Mouse (Mus musculus): ENCODE results near the gene Zfp410. TPM values are rescaled to one million over a fixed set of nuclear protein-coding genes. Genes with fewer than 3 reads are reported as not detected.
A peak's percentile ranks its signal among the peaks of the same experiment; 100 is the strongest.
"Not testable (repeated sequence)": the region's sequence is repeated elsewhere in the genome, so short reads cannot be mapped to it uniquely, and the experiment has no call there.

Gene Zfp410
- polyA plus RNA-seq, 1 experiment, result 15.6 TPM

GRCm38 (mm10) chr12:84304101-84304500 is 12.6 kb upstream of the Zfp410 start:
- Histone ChIP-seq H3K4me3 (ENCODE audit: control insufficient read depth, low read depth, low read length) (no peak overlapping the region), H3K27ac (ENCODE audit: control insufficient read depth, insufficient read depth, low read depth, low read length) (no peak overlapping the region), H3K4me1 (ENCODE audit: control insufficient read depth, insufficient read depth, low read length) (no peaks in the 10 kb centered on the region), H3K27me3 (ENCODE audit: control insufficient read depth, insufficient read depth, low read length) (no peaks in the 10 kb centered on the region), H3K36me3 (ENCODE audit: control insufficient read depth, insufficient read depth, low read length) (peaks cover 2% of the 10 kb centered on the region; the same call in 1 of the 2 replicates)
- no peak for TF ChIP-seq POLR2A (IDR thresholded peaks at IDR 0.05; ENCODE audit: control insufficient read depth, low read depth, low read length)
- TF ChIP-seq CTCF (IDR thresholded peaks at IDR 0.05; ENCODE audit: control insufficient read depth, insufficient read depth, insufficient replicate concordance, low read depth, low read length), result no peak

- Histone ChIP-seq H3K27me3 (ENCODE audit: control insufficient read depth, insufficient read depth, low read length) (no peaks in the 10 kb centered on the region), H3K27ac (ENCODE audit: control insufficient read depth, insufficient read depth, low read depth, low read length) (no peak overlapping the region), H3K4me1 (ENCODE audit: control insufficient read depth, insufficient read depth, low read length) (no peaks in the 10 kb centered on the region), H3K4me3 (ENCODE audit: control insufficient read depth, low read depth, low read length) (no peak overlapping the region), H3K36me3 (ENCODE audit: control insufficient read depth, insufficient read depth, low read length) (peaks cover 2% of the 10 kb centered on the region; the same call in 1 of the 2 replicates)
- TF ChIP-seq CTCF (IDR thresholded peaks at IDR 0.05; ENCODE audit: control insufficient read depth, insufficient read depth, insufficient replicate concordance, low read depth, low read length) (no peak), POLR2A (IDR thresholded peaks at IDR 0.05; ENCODE audit: control insufficient read depth, low read depth, low read length) (no peak)
Measured at GRCm38 (mm10) chr12:84304554-84304953, 12.1 kb upstream of the Zfp410 start.

GRCm38 (mm10) chr12:84311306-84311705 is 5.3 kb upstream of the Zfp410 start:
- TF ChIP-seq CTCF (IDR thresholded peaks at IDR 0.05; ENCODE audit: control insufficient read depth, insufficient read depth, insufficient replicate concordance, low read depth, low read length), result no peak
- TF ChIP-seq POLR2A (IDR thresholded peaks at IDR 0.05; ENCODE audit: control insufficient read depth, low read depth, low read length), result no peak
- Histone ChIP-seq H3K4me1 (ENCODE audit: control insufficient read depth, insufficient read depth, low read length) (peaks cover 2% of the 10 kb centered on the region; the same call in 1 of the 2 replicates), H3K27me3 (ENCODE audit: control insufficient read depth, insufficient read depth, low read length) (no peaks in the 10 kb centered on the region), H3K36me3 (ENCODE audit: control insufficient read depth, insufficient read depth, low read length) (peaks cover 2% of the 10 kb centered on the region; the same call in 1 of the 2 replicates), H3K27ac (ENCODE audit: control insufficient read depth, insufficient read depth, low read depth, low read length) (no peak overlapping the region), H3K4me3 (ENCODE audit: control insufficient read depth, low read depth, low read length) (no peak overlapping the region)

- Histone ChIP-seq H3K27ac (ENCODE audit: control insufficient read depth, insufficient read depth, low read depth, low read length) (peak overlapping the region; percentile 92), H3K4me3 (ENCODE audit: control insufficient read depth, low read depth, low read length) (peak overlapping the region; percentile 92; the same call in 1 of the 2 replicates), H3K36me3 (ENCODE audit: control insufficient read depth, insufficient read depth, low read length) (no peaks in the 10 kb centered on the region), H3K27me3 (ENCODE audit: control insufficient read depth, insufficient read depth, low read length) (no peaks in the 10 kb centered on the region), H3K4me1 (ENCODE audit: control insufficient read depth, insufficient read depth, low read length) (peaks cover 5% of the 10 kb centered on the region)
- TF ChIP-seq POLR2A (IDR thresholded peaks at IDR 0.05; ENCODE audit: control insufficient read depth, low read depth, low read length), result no peak
- no peak for TF ChIP-seq CTCF (IDR thresholded peaks at IDR 0.05; ENCODE audit: control insufficient read depth, insufficient read depth, insufficient replicate concordance, low read depth, low read length)
Measured at GRCm38 (mm10) chr12:84316006-84316405, 646 bp upstream of the Zfp410 start.

GRCm38 (mm10) chr12:84327111-84327512 is 10.5 kb downstream of the Zfp410 start:
- no peaks in the 10 kb centered on the region for H3K4me1 ChIP-seq (ENCODE audit: control insufficient read depth, insufficient read depth, low read length)
- no peaks in the 10 kb centered on the region for H3K27me3 ChIP-seq (ENCODE audit: control insufficient read depth, insufficient read depth, low read length)
- TF ChIP-seq CTCF (IDR thresholded peaks at IDR 0.05; ENCODE audit: control insufficient read depth, insufficient read depth, insufficient replicate concordance, low read depth, low read length) (no peak), POLR2A (IDR thresholded peaks at IDR 0.05; ENCODE audit: control insufficient read depth, low read depth, low read length) (no peak)
- H3K36me3 ChIP-seq (ENCODE audit: control insufficient read depth, insufficient read depth, low read length), result peaks cover 3% of the 10 kb centered on the region
- no peak overlapping the region for H3K4me3 ChIP-seq (ENCODE audit: control insufficient read depth, low read depth, low read length)
- no peak overlapping the region for H3K27ac ChIP-seq (ENCODE audit: control insufficient read depth, insufficient read depth, low read depth, low read length)

GRCm38 (mm10) chr12:84336963-84337625 is 20.4 kb downstream of the Zfp410 start:
- Histone ChIP-seq H3K4me3 (ENCODE audit: control insufficient read depth, low read depth, low read length) (no peak overlapping the region), H3K36me3 (ENCODE audit: control insufficient read depth, insufficient read depth, low read length) (peaks cover 5% of the 10 kb centered on the region), H3K27ac (ENCODE audit: control insufficient read depth, insufficient read depth, low read depth, low read length) (no peak overlapping the region), H3K4me1 (ENCODE audit: control insufficient read depth, insufficient read depth, low read length) (no peaks in the 10 kb centered on the region), H3K27me3 (ENCODE audit: control insufficient read depth, insufficient read depth, low read length) (no peaks in the 10 kb centered on the region)
- TF ChIP-seq CTCF (IDR thresholded peaks at IDR 0.05; ENCODE audit: control insufficient read depth, insufficient read depth, insufficient replicate concordance, low read depth, low read length) (no peak), POLR2A (IDR thresholded peaks at IDR 0.05; ENCODE audit: control insufficient read depth, low read depth, low read length) (no peak)

- Histone ChIP-seq H3K36me3 (ENCODE audit: control insufficient read depth, insufficient read depth, low read length) (peaks cover 2% of the 10 kb centered on the region; the same call in 1 of the 2 replicates), H3K4me3 (ENCODE audit: control insufficient read depth, low read depth, low read length) (no peak overlapping the region), H3K27me3 (ENCODE audit: control insufficient read depth, insufficient read depth, low read length) (no peaks in the 10 kb centered on the region), H3K27ac (ENCODE audit: control insufficient read depth, insufficient read depth, low read depth, low read length) (no peak overlapping the region), H3K4me1 (ENCODE audit: control insufficient read depth, insufficient read depth, low read length) (no peaks in the 10 kb centered on the region)
- peak; percentile 48; the same call in 1 of the 2 replicates for TF ChIP-seq CTCF (IDR thresholded peaks at IDR 0.05; ENCODE audit: control insufficient read depth, insufficient read depth, insufficient replicate concordance, low read depth, low read length)
- no peak for TF ChIP-seq POLR2A (IDR thresholded peaks at IDR 0.05; ENCODE audit: control insufficient read depth, low read depth, low read length)
Measured at GRCm38 (mm10) chr12:84347192-84347591, 30.5 kb downstream of the Zfp410 start.

GRCm38 (mm10) chr12:84358699-84359098 is 42.0 kb downstream of the Zfp410 start:
- not testable (repeated sequence) for H3K4me1 ChIP-seq (ENCODE audit: control insufficient read depth, insufficient read depth, low read length); H3K27ac ChIP-seq (ENCODE audit: control insufficient read depth, insufficient read depth, low read depth, low read length); H3K4me3 ChIP-seq (ENCODE audit: control insufficient read depth, low read depth, low read length); H3K36me3 ChIP-seq (ENCODE audit: control insufficient read depth, insufficient read depth, low read length); H3K27me3 ChIP-seq (ENCODE audit: control insufficient read depth, insufficient read depth, low read length)
